Comparison of ENCODE assay signal across 10 mouse cellular contexts in genomic region chr13:56581961-56582434, GRCm38 (mm10). TPM values are rescaled to one million over a fixed set of nuclear protein-coding genes. Genes with fewer than 3 reads are reported as not detected.
DNase-seq lines count a peak whose midpoint lies in the region; ATAC-seq lines count a peak whose summit lies in the region.
"Had no signal": no experiment of that assay in that cellular context is flagged by ENCODE, and none has a peak within 500 bp of the region (broad histone marks: within the 10 kb centered on the region; RNA-seq: fewer than 3 reads in every experiment).

No protein-coding gene starts in this region.

- H3K4me1 ChIP-seq in embryonic facial prominence, embryonic 13.5 days = peaks cover 38% of the 10 kb centered on the region
- H3K4me1 ChIP-seq in heart, embryonic 12.5 days (replicated peaks) = peaks cover 38% of the 10 kb centered on the region
- peaks cover 61% of the 10 kb centered on the region for H3K4me1 ChIP-seq in limb, embryonic 10.5 days
- H3K4me1 ChIP-seq in neural tube, embryonic 12.5 days = peaks cover 25% of the 10 kb centered on the region

- H3K9ac ChIP-seq in embryonic facial prominence, embryonic 13.5 days = 0 out of 2 replicates have a peak overlapping the region, but pooled peaks have one; percentile 27
- H3K9ac ChIP-seq in heart, embryonic 12.5 days = peak overlapping the region; percentile 44; the same call in 1 of the 2 replicates
- peak overlapping the region; percentile 38 for H3K9ac ChIP-seq in neural tube, embryonic 12.5 days

- WGBS in embryonic facial prominence, embryonic 13.5 days = under 1% methylated on average over 6 of the region's 6 CpGs
- 4% methylated on average over 6 of the region's 6 CpGs for WGBS in heart, embryonic 12.5 days
- WGBS in limb, embryonic 10.5 days = under 1% methylated on average over 6 of the region's 6 CpGs
- WGBS in neural tube, embryonic 12.5 days = 0% methylated on average over 6 of the region's 6 CpGs

- peak; percentile 31 to 35 for DNase-seq in cerebellum, postnatal 10 days
- no peak for DNase-seq in cerebellum, adult 8-10 months
- DNase-seq in A20 (ENCODE audit: low read depth, low spot score) = peak; percentile 9
- peak; percentile 94 for DNase-seq in limb, embryonic 10.5 days (ENCODE audit: low spot score)

- peak overlapping the region; percentile 6; the same call in 1 of the 2 replicates for H3K4me3 ChIP-seq in embryonic facial prominence, embryonic 13.5 days
- no peak overlapping the region for H3K4me3 ChIP-seq in heart, embryonic 12.5 days
- peak overlapping the region; percentile 38 for H3K4me3 ChIP-seq in limb, embryonic 10.5 days
- no peak overlapping the region for H3K4me3 ChIP-seq in neural tube, embryonic 12.5 days

- H3K27ac ChIP-seq in embryonic facial prominence, embryonic 13.5 days = peak overlapping the region; percentile 95
- H3K27ac ChIP-seq in heart, embryonic 12.5 days (ENCODE audit: poor library complexity, severe bottlenecking) = peak overlapping the region; percentile 74
- H3K27ac ChIP-seq in limb, embryonic 10.5 days = peak overlapping the region; percentile 96
- H3K27ac ChIP-seq in neural tube, embryonic 12.5 days = peak overlapping the region; percentile 93

- no peaks in the 10 kb centered on the region for H3K27me3 ChIP-seq in embryonic facial prominence, embryonic 13.5 days
- no peaks in the 10 kb centered on the region for H3K27me3 ChIP-seq in heart, embryonic 12.5 days (replicated peaks)
- no peaks in the 10 kb centered on the region for H3K27me3 ChIP-seq in limb, embryonic 10.5 days (ENCODE audit: low read depth, poor library complexity, severe bottlenecking)
- no peaks in the 10 kb centered on the region for H3K27me3 ChIP-seq in neural tube, embryonic 12.5 days (replicated peaks)

- no peaks in the 10 kb centered on the region for H3K9me3 ChIP-seq in embryonic facial prominence, embryonic 13.5 days
- no peaks in the 10 kb centered on the region for H3K9me3 ChIP-seq in heart, embryonic 12.5 days (replicated peaks)
- no peaks in the 10 kb centered on the region for H3K9me3 ChIP-seq in limb, embryonic 10.5 days (replicated peaks)
- H3K9me3 ChIP-seq in neural tube, embryonic 12.5 days = no peaks in the 10 kb centered on the region

- ATAC-seq in embryonic facial prominence, embryonic 13.5 days (ENCODE audit: insufficient number of reproducible peaks, insufficient read depth, low FRiP score, low TSS enrichment, low read depth) = peak; percentile 93
- peak; percentile 90 for ATAC-seq in heart, embryonic 12.5 days (ENCODE audit: insufficient number of reproducible peaks, low FRiP score)
- peak; percentile 97 for ATAC-seq in neural tube, embryonic 12.5 days (ENCODE audit: low FRiP score, low read depth)
- no peak for ATAC-seq in megakaryocyte-erythroid progenitor cell, adult 5-6 weeks (replicated peaks; ENCODE audit: low FRiP score, low TSS enrichment, poor library complexity, severe bottlenecking)

- H3K36me3 ChIP-seq in embryonic facial prominence, embryonic 13.5 days = no peaks in the 10 kb centered on the region
- H3K36me3 ChIP-seq in heart, embryonic 12.5 days = no peaks in the 10 kb centered on the region
- no peaks in the 10 kb centered on the region for H3K36me3 ChIP-seq in limb, embryonic 10.5 days
- H3K36me3 ChIP-seq in neural tube, embryonic 12.5 days = no peaks in the 10 kb centered on the region

- peak overlapping the region; percentile 47 for H3K4me2 ChIP-seq in embryonic facial prominence, embryonic 13.5 days
- peak overlapping the region; percentile 52 for H3K4me2 ChIP-seq in heart, embryonic 12.5 days
- peak overlapping the region; percentile 50 for H3K4me2 ChIP-seq in neural tube, embryonic 12.5 days (replicated peaks)

RNA-seq across cellular contexts. Expression of gene Tgfbi, which starts 27.3 kb away (rescaled TPM):
- polyA plus RNA-seq in embryonic facial prominence, embryonic 13.5 days (2015; fragmentation: Nextera tagmentation; extraction: Ambion mirVana) = 68.8 TPM in 2 replicates
- polyA plus RNA-seq in heart, embryonic 12.5 days (2016; fragmentation: Nextera tagmentation; extraction: Ambion mirVana) = 107 TPM in 2 replicates
- 26.3 and 38.9 TPM in 2 replicates for polyA plus RNA-seq in limb, embryonic 10.5 days (2016; fragmentation: Nextera tagmentation; extraction: Ambion mirVana)
- 38.8 and 39.9 TPM in 2 replicates for polyA plus RNA-seq in neural tube, embryonic 12.5 days (2016; fragmentation: Nextera tagmentation; extraction: Ambion mirVana)
- 0.28 TPM in 1 of 2 replicates, not detected in the other for total RNA-seq in megakaryocyte-erythroid progenitor cell, adult 5-6 weeks (2014; fragmentation: Nextera tagmentation)
- total RNA-seq in megakaryocyte-erythroid progenitor cell, adult 5-6 weeks (2017) = 0.72 and 1.5 TPM in 2 replicates
- total RNA-seq: MEL had no signal

RNA-seq across cellular contexts. Expression of gene Lect2, which starts 33.7 kb away (rescaled TPM):
- polyA plus RNA-seq in embryonic facial prominence, embryonic 13.5 days (2015; fragmentation: Nextera tagmentation; extraction: Ambion mirVana) = 0.44 TPM in 1 of 2 replicates, not detected in the other
- polyA plus RNA-seq in heart, embryonic 12.5 days (2016; fragmentation: Nextera tagmentation; extraction: Ambion mirVana) = 0.22 and 0.31 TPM in 2 replicates
- not detected in 2 replicates for polyA plus RNA-seq in limb, embryonic 10.5 days (2016; fragmentation: Nextera tagmentation; extraction: Ambion mirVana)
- not detected in 2 replicates for polyA plus RNA-seq in neural tube, embryonic 12.5 days (2016; fragmentation: Nextera tagmentation; extraction: Ambion mirVana)
- not detected in 2 replicates for total RNA-seq in megakaryocyte-erythroid progenitor cell, adult 5-6 weeks (2014; fragmentation: Nextera tagmentation)
- not detected in 2 replicates for total RNA-seq in megakaryocyte-erythroid progenitor cell, adult 5-6 weeks (2017)
- total RNA-seq: left cerebral cortex, adult 18-20 months; MEL had no signal

RNA-seq across cellular contexts. Expression of gene Fbxl21, which starts 59.7 kb away (rescaled TPM):
- 2.8 and 3.0 TPM in 2 replicates for polyA plus RNA-seq in embryonic facial prominence, embryonic 13.5 days (2015; fragmentation: Nextera tagmentation; extraction: Ambion mirVana)
- polyA plus RNA-seq in heart, embryonic 12.5 days (2016; fragmentation: Nextera tagmentation; extraction: Ambion mirVana) = 1.0 and 1.3 TPM in 2 replicates
- 1.1 and 1.4 TPM in 2 replicates for polyA plus RNA-seq in limb, embryonic 10.5 days (2016; fragmentation: Nextera tagmentation; extraction: Ambion mirVana)
- polyA plus RNA-seq in neural tube, embryonic 12.5 days (2016; fragmentation: Nextera tagmentation; extraction: Ambion mirVana) = 3.6 and 4.1 TPM in 2 replicates
- total RNA-seq in megakaryocyte-erythroid progenitor cell, adult 5-6 weeks (2014; fragmentation: Nextera tagmentation) = not detected in 2 replicates
- total RNA-seq in megakaryocyte-erythroid progenitor cell, adult 5-6 weeks (2017) = not detected in 2 replicates
- total RNA-seq: MEL had no signal

Comparison
In these comparisons a context has a peak if more than half of its experiments do, and no peak if none do; other contexts are left out.
1. H3K4me3 ChIP-seq: peak in embryonic facial prominence, embryonic 13.5 days (single experiment) and limb, embryonic 10.5 days (single experiment); none in heart, embryonic 12.5 days (single experiment) and neural tube, embryonic 12.5 days (single experiment).
2. Peak in every context shown above with its lines, with median percentiles within 50 percentile points of each other: H3K27ac ChIP-seq, H3K4me2 ChIP-seq and H3K9ac ChIP-seq.